Mouse (Mus musculus) activated CD4-positive, CD25-positive, alpha-beta regulatory T cell, adult 4 months (primary cell): Measurements from ENCODE around the gene Cenpp. TPM values are rescaled to one million over a fixed set of nuclear protein-coding genes. Genes with fewer than 3 reads are reported as not detected.

Experiments used
- ATAC-seq: one replicate; pipeline ENCODE4 v1.8.0; 2017
- polyA plus RNA-seq, 2 experiments: library from polyadenylated mRNA; unstranded; fragments of 100-300 nt; shearing (Covaris generic); gene quantifications; one replicate each; pipeline ENCODE4 v1.2.1; 2017

Cenpp gene
- 10 to 100 TPM in 1 of 2 experiments, 1 to 10 TPM in 1; 8.9 to 10.0 TPM for polyA plus RNA-seq

DNA sequence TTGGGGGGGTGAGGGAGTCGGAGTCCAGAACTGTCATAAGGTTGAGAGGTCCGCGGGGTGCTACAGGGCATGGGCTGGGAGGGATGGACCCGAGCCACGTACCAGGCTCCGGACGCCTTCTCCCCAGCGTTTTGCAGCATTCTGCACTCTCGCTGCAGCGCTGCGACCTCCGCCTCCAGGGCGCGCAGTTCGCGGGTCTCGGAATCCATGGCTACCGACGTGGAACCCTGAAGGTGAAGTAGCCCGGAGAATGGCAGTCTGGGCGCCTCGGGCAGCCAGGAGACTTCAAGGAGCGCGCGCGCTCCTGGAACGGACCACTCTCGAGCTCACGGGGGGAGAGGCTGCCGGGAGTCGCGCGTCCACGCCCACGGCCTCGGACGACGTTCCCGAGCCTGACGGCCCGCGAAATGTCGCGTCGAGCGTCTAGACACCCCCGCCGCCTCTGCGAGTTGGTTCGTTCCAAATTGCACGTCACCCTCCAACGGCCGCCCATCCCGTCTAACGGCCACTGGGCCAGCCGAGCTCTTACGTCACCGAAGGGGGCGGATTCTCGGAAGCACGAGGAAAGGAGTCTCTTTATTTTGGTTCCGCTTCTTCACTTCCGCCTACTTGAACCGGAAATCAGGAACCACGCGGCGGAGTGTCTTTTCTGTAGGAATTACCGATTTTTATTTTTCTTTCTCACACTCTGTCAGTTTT, at the start of gene Cenpp, which contains the start of gene Nol8:
Gene Cenpp (minus strand): TSS at position 305 of the 699 bp plus-strand sequence.
Gene Nol8 (plus strand): TSS at position 598 of the 699 bp plus-strand sequence.
- peak; percentile 96 for ATAC-seq

- no peak for ATAC-seq
These were observed 38.5 kb upstream of the Cenpp start for GRCm38 (mm10) chr13:49691056-49691455.

GRCm38 (mm10) chr13:49684266-49684665, 31.7 kb upstream of the Cenpp start:
- no peak for ATAC-seq

- ATAC-seq, result no peak
These were observed 29.8 kb upstream of the Cenpp start for GRCm38 (mm10) chr13:49682233-49682846.

GRCm38 (mm10) chr13:49681351-49682232, 29.0 kb upstream of the Cenpp start, which contains the start of gene Iars:
Iars (plus strand) TSS chr13:49682100.
- peak; percentile 100 for ATAC-seq

DNA sequence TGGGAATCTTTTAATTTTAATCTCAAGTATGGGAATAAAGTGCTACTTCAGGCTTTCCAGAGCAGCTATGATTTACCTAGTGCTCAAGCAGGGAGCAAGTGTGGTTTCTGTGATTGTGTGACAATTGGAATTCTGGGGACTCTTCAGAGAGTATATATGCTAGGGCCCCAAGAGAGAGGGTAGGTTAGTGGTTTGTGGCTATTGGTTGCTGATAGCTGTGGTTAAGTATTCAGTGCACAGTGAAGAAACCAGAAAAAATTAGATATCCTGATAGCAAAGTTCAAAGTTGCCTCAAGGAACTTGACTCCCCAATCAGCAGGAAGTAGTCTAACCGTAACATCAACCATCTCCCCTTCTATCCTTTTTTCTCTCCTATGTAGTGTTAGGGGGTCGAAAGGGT, 25.2 kb upstream of the Cenpp start:
- ATAC-seq, result no peak

DNA sequence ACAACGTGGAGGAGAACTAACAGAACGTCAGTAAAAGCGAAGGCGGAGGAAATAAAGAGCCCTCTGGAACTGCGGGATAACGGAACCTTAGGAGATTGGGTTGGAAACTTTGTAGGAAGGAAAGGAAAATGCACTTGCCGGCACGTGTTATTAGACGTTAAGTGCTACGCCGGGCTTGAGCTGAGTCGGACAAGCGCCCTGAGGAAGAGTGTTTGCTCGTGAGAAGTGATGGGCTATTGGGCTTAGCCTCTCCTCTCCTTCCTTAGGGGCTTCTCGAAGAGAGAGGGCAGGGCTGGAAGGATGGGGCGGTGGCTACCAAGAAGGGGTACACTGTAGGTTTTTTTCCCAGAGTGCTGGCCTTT, 576 bp upstream of the Cenpp start:
- ATAC-seq, result no peak

DNA sequence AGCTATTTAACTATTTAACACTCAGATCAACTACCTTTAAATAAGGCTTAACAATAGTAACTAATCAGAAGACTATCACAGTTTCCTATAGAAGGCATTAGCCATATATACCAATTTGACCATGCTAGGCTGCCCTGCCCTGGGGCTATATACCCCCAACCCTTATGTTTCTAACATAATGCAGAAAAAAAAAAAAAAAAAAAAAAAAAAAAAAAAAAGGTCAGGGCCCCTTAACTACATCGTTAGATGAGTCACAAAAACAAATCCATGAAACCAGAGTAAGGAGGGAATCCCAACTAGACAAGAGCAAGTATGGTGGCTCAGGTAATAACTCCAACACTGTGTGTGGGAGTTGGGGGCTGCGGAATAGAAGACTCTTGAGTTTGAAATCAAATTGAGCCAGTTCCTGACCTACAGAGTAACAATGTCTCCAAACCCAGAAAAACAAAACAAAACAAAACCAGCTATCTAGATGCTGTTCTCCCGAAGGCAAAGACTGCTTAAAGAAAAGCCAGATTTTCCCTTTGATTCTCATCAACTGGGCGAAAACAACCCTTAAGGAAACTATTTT, 719 bp downstream of the Cenpp start:
- no peak for ATAC-seq

DNA sequence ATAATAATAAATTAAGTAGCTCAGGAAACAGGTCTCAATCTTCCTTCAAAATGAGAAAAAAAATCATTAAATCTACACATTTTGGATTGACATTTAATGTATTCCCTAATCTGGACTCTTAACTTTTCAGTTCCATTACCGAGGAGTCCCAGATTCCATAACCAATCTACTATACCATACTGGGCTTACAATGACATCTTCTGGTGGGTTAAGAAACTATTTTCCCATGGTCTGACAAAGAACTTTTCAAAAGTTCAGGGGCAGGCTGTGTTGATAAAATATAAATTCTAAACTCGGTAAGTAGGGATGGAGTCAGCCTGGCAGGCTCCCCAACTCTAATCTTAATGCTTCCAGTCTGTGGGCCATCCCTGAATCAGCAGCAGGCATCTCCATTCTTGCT, 1.4 kb downstream of the Cenpp start:
- ATAC-seq, result no peak

DNA sequence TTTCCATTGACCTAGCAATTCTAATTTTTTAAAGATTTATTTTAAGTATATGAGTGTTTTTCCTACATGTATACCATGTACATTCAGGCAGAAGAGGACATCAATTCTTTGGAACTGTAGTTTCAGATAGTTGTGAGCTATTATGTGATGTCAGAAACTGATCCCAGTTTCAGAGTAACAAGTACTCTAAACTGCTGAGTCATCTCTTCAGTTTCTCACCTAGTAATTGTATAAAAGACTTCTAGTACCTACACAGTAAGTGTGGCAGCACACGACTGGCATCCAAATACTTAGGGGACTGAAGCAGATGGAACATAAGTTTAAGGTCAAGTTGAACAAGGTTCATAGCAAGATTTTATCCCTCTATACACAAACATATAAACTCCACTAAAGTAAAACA, 6.6 kb downstream of the Cenpp start:
- no peak for ATAC-seq

GRCm38 (mm10) chr13:49644731-49645529, 7.7 kb downstream of the Cenpp start:
- ATAC-seq, result no peak

GRCm38 (mm10) chr13:49643669-49644362, 8.8 kb downstream of the Cenpp start:
- ATAC-seq, result no peak

DNA sequence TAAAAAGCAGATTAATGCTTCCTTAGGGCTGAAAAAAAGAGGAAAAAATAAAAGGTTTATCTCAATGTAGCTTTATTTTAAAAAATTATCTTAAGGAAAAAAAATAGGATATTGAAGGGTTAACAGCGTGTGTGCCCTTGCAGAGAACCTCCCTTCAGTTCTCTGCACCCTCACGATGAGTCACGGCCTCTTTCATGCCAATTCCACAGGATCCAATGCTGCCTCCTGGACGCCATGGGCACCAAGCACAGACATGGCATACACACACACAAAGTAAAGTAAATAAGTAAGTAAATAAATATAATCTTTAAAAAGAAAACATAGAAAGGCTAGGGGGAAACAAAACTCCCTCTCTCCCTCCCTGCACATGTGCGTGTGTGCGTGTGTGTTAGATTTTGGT, 9.9 kb downstream of the Cenpp start:
- no peak for ATAC-seq

GRCm38 (mm10) chr13:49639965-49640364, 12.6 kb downstream of the Cenpp start:
- ATAC-seq, result no peak

DNA sequence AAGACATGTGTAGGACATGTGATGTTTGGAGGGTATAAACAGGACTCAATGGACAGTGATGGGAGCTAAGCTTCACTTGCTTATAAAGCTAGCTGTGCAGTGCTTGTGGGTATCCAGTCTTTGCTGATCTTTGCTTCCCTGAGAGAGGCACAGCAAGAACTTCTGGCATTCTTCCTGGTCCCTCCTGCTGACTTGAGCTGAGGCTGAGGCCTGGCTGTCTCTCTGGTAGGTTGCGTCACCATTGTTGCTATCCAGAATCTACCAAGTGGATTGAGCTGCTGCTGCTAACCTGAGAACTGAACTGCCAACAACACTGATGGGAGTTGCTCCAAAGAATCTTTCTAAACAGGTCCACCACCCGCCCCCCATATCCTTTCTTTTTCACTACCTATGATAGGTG, 23.5 kb downstream of the Cenpp start:
- ATAC-seq, result no peak

DNA sequence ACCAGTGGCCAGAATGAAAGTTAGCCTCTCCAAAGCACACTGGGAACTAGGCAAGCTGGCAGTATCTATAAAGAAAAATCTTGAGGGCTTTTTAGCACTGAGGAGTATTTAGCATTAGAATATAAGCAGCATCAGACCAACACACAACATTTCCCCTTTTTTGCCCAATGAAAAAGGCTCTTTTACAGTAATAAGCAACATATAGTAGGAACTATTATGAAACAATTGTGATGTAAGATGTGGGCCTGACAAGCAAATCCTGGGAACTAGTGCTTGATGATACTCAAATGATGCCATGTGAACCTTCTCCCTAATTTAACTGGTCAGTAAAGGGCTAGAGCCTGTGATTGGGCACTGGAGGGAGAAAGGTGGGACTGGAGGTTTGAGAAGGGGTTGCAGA, 24.4 kb downstream of the Cenpp start:
- no peak for ATAC-seq

DNA sequence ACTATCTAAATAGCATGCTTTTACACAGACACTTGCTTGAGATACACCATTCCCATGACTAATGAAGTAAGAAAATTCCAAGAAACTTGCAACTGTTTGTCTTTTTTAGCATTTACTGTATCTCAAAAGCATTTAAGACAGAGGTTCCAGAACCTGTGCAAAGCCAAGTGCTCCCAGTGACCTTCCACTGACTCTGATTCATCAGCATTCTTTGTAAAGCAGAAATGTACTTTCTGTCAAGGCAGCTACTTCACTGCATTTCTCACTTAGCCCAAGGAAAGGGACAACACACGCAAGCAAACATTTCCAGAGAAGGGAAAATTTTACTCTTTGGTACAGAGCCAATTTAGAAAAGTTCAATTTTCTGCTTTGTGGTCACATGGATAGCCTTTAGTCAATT, 29.4 kb downstream of the Cenpp start:
- no peak for ATAC-seq

GRCm38 (mm10) chr13:49618365-49618764, 34.2 kb downstream of the Cenpp start:
- no peak for ATAC-seq

DNA sequence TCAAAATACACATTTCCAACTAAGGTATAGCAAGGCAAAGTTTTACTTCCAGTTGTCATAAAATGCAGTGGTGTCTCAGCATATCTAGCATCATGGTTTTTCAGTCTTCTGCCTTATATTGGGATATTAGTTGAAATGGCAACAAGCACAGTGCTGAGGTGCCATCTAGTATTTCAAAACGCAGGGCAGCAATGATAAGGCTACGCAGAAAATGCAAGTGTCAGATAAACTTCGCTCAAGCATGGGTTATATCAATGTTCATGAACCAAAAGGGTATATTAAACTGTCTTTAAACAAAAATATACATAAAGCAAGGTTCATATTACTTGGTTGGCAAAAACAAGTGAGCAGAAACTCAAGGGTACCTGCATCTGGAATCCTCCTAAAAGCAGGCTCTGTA, 35.6 kb downstream of the Cenpp start:
- ATAC-seq, result no peak

GRCm38 (mm10) chr13:49608589-49609322, 43.8 kb downstream of the Cenpp start:
- ATAC-seq, result no peak

DNA sequence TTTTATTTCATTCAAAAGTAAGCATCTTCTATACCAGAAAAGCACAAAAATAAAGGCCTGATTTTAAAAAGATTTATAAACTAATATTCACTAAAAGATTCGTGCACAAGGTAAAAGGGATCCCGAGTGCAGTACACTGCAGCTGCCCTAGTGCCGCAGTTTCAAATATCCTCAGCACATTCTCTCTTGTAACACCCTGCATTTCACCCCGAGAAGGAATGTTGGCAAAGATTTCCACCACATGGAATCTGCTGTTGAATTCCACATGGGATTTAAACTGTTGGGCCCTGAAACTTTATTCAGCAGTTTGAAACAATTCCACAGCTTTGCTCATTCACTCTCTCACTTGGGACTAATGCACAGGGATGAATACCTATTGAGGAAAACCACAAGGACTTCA, 44.9 kb downstream of the Cenpp start, which contains the start of gene Ogn:
Gene Ogn (plus strand): TSS at position 333 of the 400 bp plus-strand sequence.
- no peak for ATAC-seq
